Mouse (Mus musculus): Measurements from ENCODE around the gene Pcbp4.
A peak's percentile ranks its signal among the peaks of the same experiment; 100 is the strongest.

Pcbp4 gene

DNA sequence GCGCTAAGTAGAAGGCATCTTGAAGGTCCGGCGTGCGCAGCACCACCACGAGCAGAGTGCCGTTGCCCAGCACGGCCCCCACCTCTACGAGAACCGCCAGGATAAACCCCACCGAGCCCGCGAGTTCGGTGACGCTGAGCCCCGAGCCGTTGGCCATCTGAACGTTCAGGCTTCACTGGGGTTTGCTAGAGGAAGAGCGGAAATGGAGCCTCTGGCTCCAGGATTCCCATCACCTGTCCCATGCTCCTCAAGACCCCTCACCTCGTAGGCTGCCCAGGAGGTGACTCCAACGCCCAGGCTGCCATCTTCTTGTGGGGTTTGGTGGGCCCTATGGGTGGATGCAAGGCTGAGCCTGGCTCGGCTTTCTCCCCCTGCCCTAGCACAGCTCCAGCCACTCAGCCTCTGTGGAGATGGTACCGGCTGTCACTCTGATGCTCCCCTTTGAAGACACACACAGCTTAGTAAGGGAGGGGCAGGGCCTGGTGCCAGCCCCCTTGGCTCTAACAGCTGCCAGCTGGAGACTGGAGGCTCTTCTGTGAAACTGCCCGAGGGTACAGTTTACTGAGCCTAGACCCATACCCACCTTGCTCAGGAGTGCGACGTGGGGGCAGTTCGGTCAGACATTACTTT lies 12.6 kb downstream of the Pcbp4 start, which contains the start of gene Gpr62:
Gene Gpr62 (minus strand): TSS at position 368 of the 630 bp plus-strand sequence.
- DNase-seq: no peak

DNA sequence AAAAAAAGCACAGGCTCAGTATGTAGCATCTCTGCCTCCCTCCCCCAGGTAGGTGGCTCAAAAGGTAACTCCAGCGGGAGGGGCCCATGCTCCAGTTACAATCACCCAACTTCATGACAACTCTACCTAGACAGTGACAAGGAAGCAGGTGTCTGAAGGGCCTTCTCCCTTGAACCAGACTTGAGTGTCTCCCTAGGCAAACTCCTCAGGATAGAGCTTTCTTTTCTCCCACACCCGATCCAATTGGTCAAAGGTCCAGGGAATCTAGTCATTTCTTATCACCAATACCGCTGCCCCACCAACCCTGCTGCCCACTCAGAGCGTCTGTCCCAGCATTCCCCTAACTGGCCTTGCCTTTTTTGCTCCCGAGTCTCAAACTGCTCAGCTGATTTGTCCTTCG lies 13.6 kb downstream of the Pcbp4 start:
- no peak for DNase-seq

DNA sequence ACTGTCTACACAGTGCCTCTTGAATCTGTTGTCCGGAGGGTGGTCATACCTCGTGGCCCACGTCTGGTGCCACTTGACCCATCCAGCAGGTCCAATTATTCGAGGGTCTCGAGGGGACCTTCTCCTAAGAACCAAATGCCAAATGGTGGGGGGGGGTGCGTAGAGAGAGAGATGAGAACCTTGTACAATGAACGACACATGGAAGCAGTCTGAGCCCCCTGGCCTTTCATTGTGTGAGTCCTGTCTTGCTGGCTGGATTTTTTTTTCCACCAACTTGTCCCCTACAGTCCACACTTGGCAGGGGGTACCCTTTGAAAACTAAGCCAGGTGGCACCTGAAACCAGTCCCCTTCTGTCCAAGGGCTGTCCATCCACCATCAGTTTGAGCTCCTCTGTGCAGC lies 14.7 kb downstream of the Pcbp4 start:
- DNase-seq: no peak

DNA sequence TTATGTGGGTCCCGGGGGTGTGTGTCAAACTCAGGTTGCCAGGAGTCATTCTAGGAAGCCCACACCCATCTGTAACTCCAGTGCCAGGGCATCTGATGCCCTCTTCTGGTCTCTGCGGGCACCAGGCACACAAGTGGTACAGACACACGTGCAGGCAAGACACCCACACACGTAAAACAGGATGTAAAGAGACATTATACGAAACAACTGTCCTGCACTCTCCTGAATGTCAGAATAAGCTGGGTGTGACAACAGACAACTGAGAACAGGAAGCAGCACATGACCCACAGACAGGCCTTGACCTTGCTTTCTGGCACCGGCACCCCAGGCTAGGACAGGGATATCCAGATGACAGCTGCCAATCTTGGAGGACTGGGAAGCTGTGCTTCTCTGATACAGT lies 16.2 kb downstream of the Pcbp4 start:
- no peak for DNase-seq

DNA sequence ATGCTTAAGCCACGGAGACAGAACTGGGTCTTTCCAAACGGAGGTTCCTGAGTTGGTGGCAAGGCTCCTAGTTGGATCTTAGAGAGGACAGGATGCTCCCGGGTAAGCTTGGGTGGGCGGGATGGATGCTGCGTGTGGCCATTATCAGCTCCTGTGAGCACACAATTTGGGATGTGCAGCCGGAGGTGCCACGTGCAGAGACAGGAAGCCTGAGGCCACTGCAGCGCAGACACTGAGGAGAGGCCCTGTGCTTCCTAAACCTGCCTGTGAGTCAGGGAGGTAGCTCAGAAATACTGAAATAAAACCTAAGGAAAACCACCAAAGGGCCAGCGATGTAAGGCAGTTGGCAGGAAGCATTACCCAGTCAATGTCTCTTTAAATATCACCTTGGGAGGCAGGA lies 16.7 kb downstream of the Pcbp4 start:
- DNase-seq: no peak

DNA sequence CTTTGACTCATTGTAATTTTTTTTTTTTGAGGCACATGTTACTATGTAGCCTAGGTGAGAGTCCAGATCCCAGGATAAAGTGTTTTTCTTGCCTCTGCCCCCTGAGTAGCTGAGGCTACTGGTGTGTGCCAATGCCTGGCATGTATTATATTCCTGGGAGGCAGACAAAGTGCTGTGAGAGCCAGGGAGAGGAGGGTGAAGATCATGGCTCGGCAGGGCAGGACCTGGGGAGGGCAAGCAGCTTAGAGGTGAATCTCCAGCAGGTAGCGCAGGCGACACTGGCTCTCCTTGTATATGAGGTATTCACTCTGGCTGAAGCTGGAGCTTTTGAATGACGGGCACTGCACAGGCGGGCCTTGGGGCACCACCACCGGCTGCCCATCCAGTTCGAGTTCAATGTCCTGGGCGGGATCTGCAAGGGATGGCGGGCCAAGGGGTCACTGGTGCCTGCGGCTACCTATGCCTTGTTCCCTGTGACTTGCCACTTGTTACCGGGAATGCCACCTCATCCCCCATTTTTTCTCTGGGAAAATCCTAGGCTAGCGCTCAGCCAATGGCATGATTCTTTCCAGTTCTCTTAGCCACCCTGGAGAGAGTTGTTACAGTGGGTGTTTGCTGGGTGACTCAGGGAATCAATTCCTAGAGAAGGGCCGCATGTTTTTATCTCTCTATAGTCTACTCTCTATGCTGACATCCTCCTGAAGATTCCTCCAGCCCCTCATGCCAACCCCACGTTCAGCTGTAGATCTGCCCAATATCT lies 18.1 kb downstream of the Pcbp4 start:
- no peak for DNase-seq

DNA sequence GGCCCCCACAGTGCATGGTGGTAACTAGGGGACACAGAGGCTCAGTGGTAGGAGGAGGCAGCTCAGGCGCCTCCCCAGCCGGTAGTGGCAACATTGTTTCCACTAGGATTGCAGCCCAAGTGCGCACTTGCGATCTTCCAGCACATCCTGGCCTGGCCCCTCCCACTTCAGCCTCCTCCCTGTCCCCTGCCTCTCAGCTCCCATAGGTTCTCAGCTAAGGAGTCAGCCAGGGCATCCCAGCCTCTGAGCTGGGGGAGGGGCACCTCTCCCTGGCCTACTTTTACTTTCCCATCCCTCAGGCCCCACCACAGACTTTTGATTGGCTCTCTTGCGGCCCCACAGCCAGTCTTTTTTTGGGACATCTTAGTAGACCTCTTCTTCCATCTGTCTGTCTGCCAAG lies 18.8 kb downstream of the Pcbp4 start:
- DNase-seq: peak; percentile 68

DNA sequence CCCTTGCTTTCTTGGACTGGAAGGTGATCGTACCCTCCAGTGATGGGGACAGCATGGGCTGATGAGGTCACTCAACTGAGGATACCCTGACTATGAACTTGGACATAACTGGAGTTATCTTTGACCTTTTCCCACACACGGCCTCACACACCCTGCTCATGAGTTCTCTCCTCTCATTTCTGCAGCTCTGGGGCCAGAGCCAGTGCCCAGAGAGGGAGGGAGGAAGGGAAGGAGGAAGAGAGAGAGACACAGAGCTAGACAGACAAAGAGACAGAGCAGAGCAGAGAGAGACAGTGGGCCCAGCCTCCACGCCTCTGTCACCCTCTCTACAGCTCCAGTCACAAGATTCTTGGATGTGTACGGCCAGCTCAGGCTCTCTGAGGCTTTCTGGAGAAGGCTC lies 19.2 kb downstream of the Pcbp4 start:
- DNase-seq: no peak

DNA sequence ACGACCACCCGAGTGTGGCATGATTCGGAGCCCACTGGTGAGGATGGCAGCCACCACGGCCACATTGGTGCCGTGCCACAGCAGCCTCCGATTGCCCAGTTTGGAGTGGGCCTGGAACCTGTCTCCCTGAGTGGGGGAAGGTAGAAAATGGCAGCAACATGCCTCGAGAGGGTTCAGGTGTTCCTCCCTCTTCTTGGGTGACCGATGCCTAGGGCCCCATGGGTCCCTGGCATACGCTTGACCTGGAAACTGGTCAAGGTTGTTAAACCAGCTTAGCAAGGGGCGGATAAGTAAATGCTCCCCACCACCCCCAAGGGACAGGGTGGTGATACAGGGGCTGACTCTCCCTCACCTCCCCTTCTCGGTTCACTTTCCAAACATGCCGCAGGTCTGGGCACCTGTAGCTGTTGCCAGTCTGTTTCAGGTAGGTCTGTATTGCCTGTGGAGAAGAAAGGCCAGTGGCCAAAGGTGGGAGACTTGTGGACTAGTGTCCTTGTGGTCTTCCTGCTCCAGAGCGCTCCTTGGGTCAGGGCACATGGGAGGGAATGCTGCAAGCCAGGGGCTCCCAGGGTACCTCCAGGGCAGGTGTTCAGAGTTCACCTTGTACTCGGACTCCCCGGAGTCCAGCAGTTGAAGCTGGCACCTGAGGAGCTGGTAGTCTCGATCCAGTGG lies 20.1 kb downstream of the Pcbp4 start:
- DNase-seq: no peak

DNA sequence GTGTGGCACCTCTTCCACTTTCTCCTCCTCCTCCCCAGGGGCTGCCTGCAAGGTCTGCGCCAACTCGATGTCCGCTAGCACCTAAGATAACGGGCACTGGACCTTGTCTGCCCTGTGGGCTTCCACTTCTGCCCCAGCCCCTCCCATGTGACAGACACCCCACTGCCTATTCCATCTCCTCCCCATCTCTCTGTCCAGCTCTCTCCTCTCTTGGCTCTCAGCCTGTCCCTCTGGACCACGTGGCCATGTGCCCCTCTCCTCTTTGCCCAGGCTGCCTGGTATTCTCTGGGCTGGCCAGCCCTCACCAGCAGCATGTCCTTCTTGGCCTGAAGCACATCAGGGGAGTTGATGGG lies 20.6 kb downstream of the Pcbp4 start:
- DNase-seq: no peak

DNA sequence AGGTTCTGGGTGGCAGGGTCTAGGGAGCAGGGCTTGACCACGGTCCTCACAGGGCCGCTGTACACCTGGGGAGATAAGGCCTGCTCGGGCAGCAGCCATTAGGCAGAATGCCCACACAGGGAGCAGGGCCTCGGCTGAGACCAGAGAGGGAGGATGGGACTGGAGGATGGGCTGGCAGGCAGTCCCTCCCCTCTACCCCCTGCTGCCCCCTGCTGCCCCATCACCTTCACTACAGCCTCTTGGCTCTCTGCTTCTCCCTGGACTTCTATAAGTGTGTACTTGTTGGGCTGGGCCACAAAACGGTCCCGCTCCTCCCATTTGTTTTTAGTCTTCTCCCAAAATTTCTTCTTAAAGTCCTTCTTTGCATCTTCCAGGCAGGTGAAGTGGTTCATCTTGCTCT lies 21.4 kb downstream of the Pcbp4 start:
- DNase-seq: peak; percentile 78

DNA sequence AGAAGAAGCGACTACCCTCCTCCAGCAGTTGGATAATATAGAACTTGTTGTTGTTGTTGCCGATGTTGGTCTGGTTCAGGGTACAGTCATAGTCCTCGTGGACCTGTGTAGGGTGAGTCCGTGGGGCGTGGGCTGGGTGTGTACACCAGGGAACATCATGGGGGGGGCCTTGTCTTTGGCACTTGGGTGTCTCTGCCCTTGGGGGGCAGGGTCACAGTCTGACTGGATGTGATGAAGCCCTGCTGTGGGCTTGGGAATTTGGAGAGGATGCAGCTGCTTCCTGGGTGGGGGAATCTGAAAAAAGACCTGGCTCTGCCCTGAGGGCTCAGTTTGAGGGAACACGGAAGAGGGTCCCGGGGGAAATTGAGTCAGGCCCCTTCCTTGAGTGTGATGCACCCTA lies 22.0 kb downstream of the Pcbp4 start:
- DNase-seq: peak; percentile 53

DNA sequence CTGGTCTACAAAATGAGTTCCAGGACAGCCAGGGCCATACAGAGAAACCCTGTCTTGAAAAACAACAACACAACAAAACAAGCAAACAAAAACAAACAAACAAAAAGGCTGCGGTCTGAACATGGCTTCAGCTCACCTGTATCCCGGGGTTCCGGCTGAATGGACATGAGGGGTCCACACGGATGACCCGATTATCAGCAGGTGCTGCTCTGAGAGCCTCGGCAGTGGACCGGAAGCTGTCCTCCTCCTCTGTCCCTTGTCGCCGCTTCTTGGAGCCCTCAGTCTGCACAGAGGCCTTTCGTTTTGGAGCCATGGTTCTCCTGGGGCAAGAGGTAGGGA lies 22.5 kb downstream of the Pcbp4 start, which contains the start of gene Rrp9:
Gene Rrp9 (plus strand): TSS at position 301 of the 339 bp plus-strand sequence.
- DNase-seq: peak; percentile 2

DNA sequence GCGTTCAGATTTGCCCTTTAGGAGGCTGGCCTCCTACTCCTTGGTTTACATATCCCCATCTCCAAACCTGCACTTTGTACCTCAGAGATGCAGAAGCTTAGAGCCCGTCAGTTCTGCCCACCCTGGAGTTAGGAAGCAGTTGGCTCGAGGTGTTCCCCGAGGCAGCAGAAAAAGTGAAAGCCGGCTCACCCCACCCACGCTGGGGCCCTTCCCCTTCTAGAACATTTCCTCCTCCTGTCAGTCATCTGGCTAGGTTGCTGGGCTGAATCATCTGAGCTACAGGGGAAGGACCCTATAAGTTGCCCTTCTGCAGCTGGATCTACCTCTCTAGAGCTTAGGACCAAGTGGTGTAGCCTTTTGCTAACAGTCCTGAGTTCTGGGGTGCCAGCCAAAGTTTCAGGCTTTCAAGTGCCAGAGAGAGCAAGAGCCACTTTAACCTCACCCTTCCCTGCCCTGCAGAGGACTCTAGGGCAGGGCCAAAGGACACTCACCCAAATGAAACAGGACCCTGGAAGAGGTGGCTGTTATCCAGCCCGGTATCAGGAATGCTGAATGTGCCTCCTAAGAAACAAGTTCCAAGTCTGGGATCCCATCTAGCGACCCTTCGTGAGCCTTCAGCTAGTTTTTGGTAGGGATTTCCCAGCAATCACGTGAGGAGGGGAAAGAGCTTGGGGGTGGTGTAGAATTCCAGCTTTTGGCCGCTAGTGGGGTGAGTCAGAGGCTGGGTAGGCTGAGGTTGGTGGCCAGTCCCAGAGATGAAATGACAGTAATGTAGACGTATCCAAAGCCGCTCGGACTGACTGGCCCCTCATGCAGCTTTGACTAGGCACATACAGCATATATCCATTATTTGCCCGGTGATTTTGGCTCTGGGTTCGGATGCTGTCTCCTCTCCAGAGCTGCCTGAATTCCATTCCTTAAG lies 23.2 kb downstream of the Pcbp4 start:
- DNase-seq: peak; percentile 71

DNA sequence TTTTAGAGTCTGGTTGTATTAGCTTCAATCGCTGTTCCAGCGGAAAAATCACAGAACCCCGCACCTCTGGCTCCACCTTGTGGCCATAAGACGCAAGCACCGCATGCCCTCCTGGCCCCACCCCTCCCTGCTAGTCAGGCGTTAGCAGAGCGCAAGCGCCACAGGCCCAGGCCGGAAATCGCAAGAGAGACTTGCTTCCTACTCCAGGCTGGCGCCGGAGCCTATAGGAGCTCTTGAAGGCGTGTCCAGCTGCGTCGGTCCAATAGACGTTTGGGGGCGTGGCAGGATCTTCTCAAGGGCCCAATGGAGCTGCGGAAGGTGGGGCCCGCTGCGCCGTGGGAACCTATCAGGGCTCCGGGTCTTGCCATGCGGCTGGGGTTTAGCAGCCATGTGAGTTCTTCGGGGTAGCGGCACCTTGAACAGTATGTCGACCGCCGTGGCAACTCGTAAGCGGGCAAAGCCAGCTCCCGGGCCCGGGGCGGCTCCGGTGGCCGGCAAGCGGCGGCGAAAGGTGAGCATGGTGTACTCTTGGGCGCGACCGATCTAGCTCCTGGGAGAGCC lies 23.9 kb downstream of the Pcbp4 start, which contains the start of gene Parp3:
Gene Parp3 (minus strand): TSS at position 26 of the 561 bp plus-strand sequence.
- peak; percentile 98 for DNase-seq

DNA sequence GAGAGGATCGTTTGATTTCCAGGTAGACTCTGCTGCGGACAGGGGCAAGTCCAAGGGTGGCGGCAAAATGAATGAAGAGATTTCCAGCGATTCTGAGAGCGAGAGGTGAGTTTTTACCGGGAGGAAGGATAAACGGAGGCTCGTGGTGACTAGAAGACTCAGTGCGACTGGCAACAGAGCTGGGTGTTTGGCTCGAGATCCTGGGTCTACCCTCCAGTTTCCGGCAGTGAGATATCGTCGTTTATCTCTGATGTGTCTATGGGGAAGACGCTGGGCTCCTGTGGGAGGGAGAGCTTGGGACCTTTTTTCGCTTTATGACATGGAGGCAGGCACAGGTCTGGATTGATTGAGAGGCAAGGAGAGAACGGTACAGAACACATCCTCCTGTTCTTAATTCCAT lies 24.6 kb downstream of the Pcbp4 start:
- no peak for DNase-seq

DNA sequence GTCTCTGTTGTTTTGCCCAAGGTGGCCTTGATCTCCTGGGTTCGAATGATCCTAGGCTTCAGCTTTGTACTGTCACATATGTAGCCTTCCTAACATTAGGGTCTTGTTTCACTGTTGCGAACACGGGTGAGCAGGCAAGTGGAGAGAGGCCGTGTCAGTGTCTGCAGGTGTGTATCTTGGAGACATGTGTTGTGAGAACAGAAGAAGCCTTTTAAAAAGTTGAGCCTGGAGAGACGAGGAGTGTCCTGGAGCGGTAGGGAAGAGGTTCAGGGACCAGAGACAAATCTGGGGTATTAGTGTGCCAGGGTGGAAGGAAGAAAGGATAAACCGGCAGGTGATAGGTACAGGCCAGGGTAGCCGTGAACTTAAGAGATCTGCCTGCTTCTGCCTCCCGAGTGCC lies 25.0 kb downstream of the Pcbp4 start:
- no peak for DNase-seq

DNA sequence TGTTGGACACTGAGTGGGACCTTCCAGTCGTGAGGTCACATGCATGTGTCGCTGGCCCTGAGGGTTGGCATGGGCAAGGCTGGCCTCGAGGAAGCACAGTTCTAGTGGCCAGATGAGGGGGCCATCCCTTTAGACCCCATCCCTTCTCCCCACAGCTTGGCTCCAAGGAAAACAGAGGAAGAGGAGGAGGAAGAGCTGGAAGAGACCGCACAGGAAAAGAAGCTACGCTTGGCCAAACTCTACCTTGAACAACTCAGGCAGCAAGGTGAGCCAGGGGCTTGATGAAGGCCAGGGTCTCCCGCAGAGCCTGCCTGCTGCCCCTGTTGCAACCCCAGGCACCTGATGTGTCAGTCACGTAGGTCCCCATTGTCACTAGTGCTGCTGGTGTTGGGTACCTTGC lies 27.4 kb downstream of the Pcbp4 start:
- DNase-seq: no peak

DNA sequence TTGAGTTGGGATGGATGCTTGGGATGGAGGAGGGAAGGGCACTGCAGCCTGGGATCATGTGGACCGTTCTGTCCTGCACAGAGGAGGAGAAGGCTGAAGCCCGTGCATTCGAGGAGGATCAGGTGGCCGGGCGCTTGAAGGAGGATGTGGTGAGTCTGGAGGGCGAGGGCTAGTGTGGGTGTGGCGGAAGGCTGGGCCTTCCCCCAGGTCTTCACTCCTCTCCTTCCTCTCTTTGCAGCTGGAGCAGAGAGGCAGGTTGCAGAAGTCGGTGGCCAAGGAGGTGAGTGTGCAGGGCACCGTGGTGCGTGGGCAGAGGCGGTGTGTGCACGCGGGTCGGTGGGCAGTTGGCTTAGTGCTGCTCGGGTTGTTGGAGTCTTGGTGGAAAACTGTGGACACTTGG lies 28.0 kb downstream of the Pcbp4 start:
- DNase-seq: no peak

DNA sequence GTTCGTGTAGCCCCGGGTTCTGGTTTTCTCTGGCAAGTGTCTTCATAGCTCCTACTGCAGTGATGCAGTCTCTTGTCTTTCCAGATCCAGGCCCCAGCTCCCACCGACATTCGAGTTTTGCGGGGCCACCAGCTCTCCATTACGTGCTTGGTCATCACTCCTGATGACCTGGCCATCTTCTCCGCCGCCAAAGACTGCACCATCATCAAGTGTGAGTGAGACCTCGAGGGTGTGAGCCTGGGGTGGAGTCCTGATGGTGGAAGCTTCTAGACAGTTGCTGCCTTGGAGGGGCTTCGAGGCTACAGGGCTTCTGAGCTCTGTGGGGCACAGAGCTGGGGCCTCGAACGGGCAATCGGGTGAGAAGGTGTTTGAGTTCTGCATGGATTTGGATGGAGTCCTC lies 28.6 kb downstream of the Pcbp4 start:
- no peak for DNase-seq

DNA sequence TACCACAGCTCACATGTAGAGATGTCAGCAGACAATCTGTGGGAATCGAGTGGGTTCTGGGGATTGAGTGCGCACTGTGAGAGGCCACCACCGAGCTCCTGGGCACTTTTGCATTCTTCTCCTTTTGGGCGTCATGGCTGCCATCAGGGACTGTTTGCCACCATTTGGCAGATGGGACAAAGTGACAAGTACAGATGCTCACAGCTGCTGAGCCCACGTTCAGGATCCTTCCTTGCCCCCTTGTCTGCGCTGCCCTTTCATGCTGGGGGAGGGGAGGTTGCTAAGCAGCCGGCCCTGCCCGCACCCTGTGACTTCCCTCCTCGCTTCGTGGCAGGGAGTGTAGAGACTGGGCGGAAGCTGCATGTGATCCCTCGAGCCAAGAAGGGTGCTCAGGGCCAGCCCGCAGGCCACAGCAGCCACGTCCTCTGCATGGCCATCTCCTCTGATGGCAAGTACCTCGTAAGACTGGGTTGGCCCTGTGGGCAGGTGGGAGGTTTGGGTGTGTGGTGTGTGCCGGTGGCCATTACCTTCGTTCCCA lies 29.6 kb downstream of the Pcbp4 start:
- DNase-seq: no peak

DNA sequence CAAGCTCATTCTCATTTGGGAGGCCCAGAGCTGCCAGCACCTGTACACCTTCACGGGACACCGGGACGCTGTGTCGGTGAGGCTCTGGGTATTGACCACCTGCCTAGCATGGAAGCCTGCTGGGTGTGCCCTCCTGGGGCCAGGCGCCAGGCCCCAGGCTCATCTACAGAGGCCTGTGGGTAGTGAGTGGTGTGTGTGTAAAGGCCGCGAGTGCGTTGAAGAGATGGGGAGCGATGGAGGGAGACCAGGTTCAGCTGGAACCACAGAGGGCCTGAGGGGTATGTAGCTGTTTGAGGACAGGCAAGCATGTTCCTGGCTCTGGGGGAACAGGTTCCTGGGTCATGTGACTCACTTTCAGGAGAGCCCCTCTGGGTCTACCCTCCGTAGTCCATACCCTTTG lies 30.0 kb downstream of the Pcbp4 start:
- no peak for DNase-seq

DNA sequence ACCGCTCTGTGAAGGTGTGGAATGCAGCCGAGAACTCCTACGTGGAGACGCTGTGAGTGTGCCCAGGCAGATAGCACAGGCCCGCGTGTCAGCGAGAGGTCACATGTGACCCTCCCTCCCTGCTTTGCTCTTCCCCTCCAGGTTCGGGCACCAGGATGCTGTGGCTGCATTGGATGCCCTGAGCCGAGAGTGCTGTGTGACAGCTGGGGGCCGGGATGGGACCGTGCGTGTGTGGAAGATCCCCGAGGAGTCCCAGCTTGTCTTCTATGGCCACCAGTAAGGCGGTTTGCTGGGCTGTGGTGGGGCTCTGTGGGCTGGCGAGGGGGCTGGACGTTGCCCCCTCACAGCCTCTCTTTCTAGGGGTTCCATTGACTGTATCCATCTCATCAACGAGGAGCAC lies 30.5 kb downstream of the Pcbp4 start:
- no peak for DNase-seq

Data from lung, postnatal 14 days (tissue).